Mouse (Mus musculus): ENCODE data around the gene Slit3.

Slit3 gene

GRCm38 (mm10) chr11:35454191-35454725, 333.2 kb downstream of the Slit3 start:
- DNase-seq (ENCODE audit: low read depth, low spot score): no peak

DNA sequence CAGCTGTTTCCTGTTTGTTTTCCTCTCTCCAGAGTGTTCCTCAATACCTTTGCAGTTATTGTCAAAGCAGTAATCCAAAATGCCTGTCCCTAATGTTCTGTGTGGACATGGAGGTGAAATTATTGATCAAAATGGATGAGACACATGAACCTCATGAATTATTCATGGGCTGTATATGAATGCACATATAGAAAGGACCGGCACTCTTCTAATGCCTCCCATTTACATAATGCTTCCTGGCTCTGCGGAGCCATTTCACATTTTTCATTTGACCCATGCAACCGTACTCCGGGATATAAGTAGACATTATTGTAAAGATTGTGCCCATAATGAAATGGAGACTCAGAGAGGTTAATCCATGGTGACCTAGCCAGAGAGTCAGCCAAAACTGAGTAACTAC, 333.8 kb downstream of the Slit3 start:
- DNase-seq (ENCODE audit: low read depth, low spot score): no peak

GRCm38 (mm10) chr11:35458068-35458467, 337.0 kb downstream of the Slit3 start:
- DNase-seq (ENCODE audit: low read depth, low spot score): no peak

- DNase-seq (ENCODE audit: low read depth, low spot score): no peak
Measured at GRCm38 (mm10) chr11:35466701-35467100, 345.7 kb downstream of the Slit3 start.

GRCm38 (mm10) chr11:35468847-35469246, 347.8 kb downstream of the Slit3 start:
- no peak for DNase-seq (ENCODE audit: low read depth, low spot score)

- no peak for DNase-seq (ENCODE audit: low read depth, low spot score)
Measured at GRCm38 (mm10) chr11:35469940-35470339, 348.9 kb downstream of the Slit3 start.

DNA sequence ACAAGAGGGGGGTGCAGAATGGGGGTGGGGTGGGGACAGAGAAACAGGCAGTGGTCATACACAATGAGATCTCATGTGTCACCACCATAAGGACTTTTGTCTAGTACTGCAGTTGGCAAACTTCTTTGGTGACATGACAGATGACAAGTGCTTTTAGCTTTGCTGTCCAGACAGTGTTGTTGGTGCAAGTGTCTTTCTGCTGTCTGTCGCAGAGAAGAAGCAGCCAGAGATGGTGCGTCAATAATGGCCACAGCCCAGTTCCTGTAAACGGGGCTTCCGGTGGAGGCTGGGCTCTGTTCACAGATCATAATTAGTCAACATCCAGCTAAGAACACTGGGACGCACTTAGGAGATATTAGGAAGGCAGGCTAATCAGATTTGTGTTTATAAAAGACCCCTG, 349.8 kb downstream of the Slit3 start:
- DNase-seq (ENCODE audit: low read depth, low spot score): no peak

- DNase-seq (ENCODE audit: low read depth, low spot score): no peak
Measured at GRCm38 (mm10) chr11:35472842-35473616, 352.0 kb downstream of the Slit3 start.

GRCm38 (mm10) chr11:35473617-35473996, 352.6 kb downstream of the Slit3 start:
- no peak for DNase-seq (ENCODE audit: low read depth, low spot score)

DNA sequence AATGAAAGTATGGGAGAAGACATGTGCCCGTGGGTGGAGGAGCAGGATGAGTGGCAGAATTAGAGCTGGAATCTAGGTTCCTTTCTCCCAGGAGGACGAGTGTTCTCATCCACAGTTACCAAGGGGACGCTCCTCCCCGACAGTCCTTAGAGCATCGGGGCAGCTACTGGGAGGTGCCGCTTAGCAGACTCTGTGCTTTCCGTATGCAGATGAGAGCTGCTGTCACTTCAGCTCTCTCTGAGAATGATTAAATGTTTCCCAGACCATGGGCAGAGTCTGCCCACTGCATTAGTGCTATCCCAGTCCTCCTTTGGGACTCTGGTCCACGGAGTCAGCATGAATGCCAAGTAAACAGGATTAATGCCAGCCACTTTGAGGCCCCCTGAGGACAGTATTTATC, 359.1 kb downstream of the Slit3 start:
- DNase-seq (ENCODE audit: low read depth, low spot score): no peak

GRCm38 (mm10) chr11:35481611-35482363, 360.8 kb downstream of the Slit3 start:
- DNase-seq (ENCODE audit: low read depth, low spot score): no peak

GRCm38 (mm10) chr11:35487966-35488365, 366.9 kb downstream of the Slit3 start:
- no peak for DNase-seq (ENCODE audit: low read depth, low spot score)

GRCm38 (mm10) chr11:35491701-35492100, 370.7 kb downstream of the Slit3 start:
- no peak for DNase-seq (ENCODE audit: low read depth, low spot score)

DNA sequence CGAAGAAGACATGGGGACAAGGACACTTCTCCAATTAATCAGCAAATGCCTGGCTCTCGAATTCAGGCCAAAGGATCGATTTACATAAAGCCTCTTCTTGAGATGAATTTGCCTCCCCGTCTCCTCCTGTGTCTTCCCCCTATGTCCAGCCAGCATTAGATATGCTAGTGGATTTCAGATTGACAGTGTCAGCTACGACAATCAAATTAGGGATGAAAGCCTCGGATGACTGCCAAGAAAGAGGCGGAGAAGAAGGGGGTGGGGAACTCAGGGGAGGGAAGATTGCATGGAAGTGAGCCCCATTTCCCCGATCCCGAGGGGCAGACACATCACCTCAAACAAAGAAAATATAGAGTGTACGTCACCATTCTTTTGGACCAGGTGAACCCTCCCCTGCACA, 375.9 kb downstream of the Slit3 start:
- DNase-seq (ENCODE audit: low read depth, low spot score): no peak

- DNase-seq (ENCODE audit: low read depth, low spot score): no peak
Measured at GRCm38 (mm10) chr11:35497961-35498360, 376.9 kb downstream of the Slit3 start.

- DNase-seq (ENCODE audit: low read depth, low spot score): no peak
Measured at GRCm38 (mm10) chr11:35502128-35502527, 381.1 kb downstream of the Slit3 start.

DNA sequence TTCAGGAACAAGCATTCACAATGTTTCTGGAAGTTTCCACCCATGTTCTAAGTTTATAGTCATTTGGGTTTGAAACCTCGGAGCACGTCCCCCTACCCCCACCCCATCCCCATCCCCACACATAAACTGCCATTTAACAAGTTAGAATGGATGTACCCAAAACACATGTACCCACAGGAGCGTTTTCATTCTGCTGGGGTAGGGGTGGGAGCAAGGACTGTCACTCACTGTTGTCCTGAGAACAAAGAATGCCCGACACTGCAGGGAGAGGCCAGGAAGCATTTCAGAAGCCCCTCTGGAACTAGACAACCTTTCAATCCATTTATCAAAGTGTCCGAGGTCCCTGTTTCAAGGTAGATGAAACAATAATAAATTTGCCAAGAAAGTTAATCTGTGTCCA, 383.0 kb downstream of the Slit3 start:
- no peak for DNase-seq (ENCODE audit: low read depth, low spot score)

DNA sequence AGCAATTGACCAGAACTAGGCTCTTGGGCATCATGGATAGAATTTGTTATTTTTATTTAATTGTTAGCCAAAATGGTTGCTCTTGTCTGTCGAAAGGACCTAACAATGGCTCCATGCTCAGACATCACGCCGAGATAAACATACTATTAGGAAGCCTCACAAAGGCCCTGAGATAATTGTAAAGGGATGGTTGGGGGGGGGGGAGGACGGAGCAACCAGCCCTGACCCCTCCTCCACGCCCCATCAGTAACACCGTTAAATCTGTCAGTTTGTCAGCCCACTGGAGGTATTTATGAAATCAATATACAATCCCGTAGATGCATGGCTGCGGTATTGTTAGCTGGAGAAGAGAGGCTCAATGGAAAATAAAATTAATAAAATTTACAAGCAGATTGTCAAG, 383.9 kb downstream of the Slit3 start:
- DNase-seq (ENCODE audit: low read depth, low spot score): no peak

- peak; percentile 22 for DNase-seq (ENCODE audit: low read depth, low spot score)
Measured at GRCm38 (mm10) chr11:35505316-35505715, 384.3 kb downstream of the Slit3 start.

DNA sequence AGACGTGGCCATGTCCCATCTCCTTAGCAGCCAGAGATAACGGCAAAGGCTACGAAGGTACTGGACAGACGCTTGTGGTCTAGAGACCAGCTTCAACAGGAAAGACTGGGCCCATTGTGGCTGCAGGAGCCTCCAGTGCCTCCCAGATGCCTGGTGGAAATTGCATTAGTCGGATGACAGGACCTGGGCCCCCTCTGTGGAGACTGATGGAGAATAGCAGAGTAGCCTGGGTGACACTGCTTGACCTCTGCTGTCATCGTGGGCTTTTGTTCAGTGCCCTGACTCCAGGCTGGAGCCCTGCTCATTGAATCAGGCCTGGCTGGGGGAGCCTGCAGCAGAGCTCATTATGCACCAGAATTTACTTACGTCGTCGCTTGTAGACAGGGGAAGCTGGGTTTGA, 384.8 kb downstream of the Slit3 start:
- no peak for DNase-seq (ENCODE audit: low read depth, low spot score)

- DNase-seq (ENCODE audit: low read depth, low spot score): no peak
Measured at GRCm38 (mm10) chr11:35507781-35508390, 386.9 kb downstream of the Slit3 start.

- DNase-seq (ENCODE audit: low read depth, low spot score): no peak
Measured at GRCm38 (mm10) chr11:35512686-35513085, 391.7 kb downstream of the Slit3 start.
